Mouse (Mus musculus) c-Kit-positive CD71-positive TER-119-negative erythroid progenitor cells, embryonic 14.5 days (primary cell): ENCODE measurements around the gene Srpk2.
"Not testable (repeated sequence)": the region's sequence is repeated elsewhere in the genome, so short reads cannot be mapped to it uniquely, and the experiment has no call there.

Source experiments
- DNase-seq: peaks from one replicate; pipeline ENCODE4 v3.0.0-alpha.2; 2013; ENCODE audit warnings: low read depth

Gene Srpk2

DNA sequence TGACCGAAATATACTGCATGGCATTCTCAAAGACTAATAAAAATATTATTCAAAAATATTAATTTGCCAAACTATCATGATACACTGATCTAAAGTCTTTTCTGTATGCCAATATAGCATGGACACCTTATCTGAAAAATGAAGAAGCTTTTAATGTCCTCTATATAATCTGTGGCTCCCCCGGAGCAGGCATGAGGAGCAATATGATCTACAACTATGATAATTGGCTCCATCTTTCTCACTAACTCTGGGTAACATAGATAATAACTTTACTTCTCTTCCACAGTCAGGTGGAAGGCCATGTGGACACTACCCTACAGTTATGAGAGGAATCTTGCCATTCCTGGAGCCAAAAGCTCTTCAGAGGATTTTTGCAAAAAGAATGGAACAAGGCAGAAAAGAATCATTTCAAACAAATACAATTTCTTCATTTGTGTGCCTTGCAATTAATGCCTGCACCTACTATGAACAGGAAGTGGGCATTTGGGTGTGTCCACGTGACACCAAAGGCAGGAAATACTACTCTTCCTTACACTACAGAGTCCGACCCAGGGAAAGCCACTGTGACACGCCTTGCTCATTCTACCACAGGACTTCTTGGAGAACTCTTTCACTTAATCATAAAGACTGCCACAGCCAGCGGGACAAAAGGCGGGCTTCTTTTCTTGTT is 80.2 kb downstream of the Srpk2 start:
- DNase-seq, result peak; percentile 36

- no peak for DNase-seq
These were observed 84.5 kb downstream of the Srpk2 start for GRCm38 (mm10) chr5:23599750-23600537.

- no peak for DNase-seq
These were observed 85.2 kb downstream of the Srpk2 start for GRCm38 (mm10) chr5:23599171-23599570.

GRCm38 (mm10) chr5:23598491-23598890 is 85.9 kb downstream of the Srpk2 start:
- DNase-seq, result no peak

- DNase-seq, result no peak
These were observed 86.4 kb downstream of the Srpk2 start for GRCm38 (mm10) chr5:23597999-23598398.

GRCm38 (mm10) chr5:23597260-23597864 is 87.1 kb downstream of the Srpk2 start:
- DNase-seq, result no peak

GRCm38 (mm10) chr5:23596326-23596965 is 88.0 kb downstream of the Srpk2 start:
- DNase-seq, result no peak

GRCm38 (mm10) chr5:23590298-23590697 is 94.1 kb downstream of the Srpk2 start:
- not testable (repeated sequence) for DNase-seq

GRCm38 (mm10) chr5:23587614-23588013 is 96.8 kb downstream of the Srpk2 start:
- DNase-seq, result no peak

GRCm38 (mm10) chr5:23586531-23587453 is 97.6 kb downstream of the Srpk2 start:
- no peak for DNase-seq

- no peak for DNase-seq
These were observed 102.8 kb downstream of the Srpk2 start for GRCm38 (mm10) chr5:23581484-23582060.

GRCm38 (mm10) chr5:23579120-23579880 is 105.1 kb downstream of the Srpk2 start:
- no peak for DNase-seq

- DNase-seq, result no peak
These were observed 106.0 kb downstream of the Srpk2 start for GRCm38 (mm10) chr5:23578322-23578957.

GRCm38 (mm10) chr5:23577847-23578246 is 106.6 kb downstream of the Srpk2 start:
- no peak for DNase-seq

GRCm38 (mm10) chr5:23576336-23577094 is 107.9 kb downstream of the Srpk2 start:
- no peak for DNase-seq

DNA sequence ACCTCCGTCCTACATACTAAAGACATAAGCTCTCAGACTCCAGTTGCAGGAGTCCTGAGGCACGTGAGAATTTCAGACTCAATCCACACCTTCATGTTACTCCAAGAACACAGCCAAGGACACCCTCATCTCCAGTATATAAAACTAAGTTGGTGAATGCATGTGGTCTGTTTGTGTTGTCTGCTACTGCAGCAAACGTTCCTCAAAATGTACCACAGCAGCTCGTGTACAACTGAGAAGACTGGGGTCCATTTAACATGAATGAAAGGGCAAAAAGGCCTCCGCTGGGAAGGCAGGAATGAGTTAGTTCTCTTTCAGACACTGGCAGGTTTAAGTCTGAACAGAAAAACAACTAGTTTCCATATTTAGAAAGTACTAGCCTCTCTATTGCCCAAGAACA is 110.5 kb downstream of the Srpk2 start:
- DNase-seq, result no peak

- DNase-seq, result no peak
These were observed 116.2 kb downstream of the Srpk2 start for GRCm38 (mm10) chr5:23568188-23568587.

DNA sequence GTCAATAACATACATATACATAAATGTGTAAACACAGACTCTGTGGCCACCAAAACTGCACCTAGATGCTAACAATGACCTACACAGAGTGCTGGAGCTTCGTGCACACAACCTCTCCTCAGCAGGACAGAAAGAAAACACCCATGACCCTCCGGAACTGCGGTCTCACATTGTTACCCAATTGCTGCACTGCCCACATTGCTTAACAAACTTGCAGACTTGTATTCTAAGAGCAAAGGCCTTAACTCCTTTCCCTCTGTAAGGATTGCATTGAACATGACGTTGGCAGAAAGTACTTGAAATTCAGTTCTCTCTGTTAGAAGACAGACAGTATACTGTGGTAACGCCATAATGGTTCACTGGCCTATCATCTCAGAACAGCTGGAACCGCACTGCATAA is 118.0 kb downstream of the Srpk2 start:
- no peak for DNase-seq
